Mouse (Mus musculus) heart, postnatal 0 days (tissue): ENCODE results near the gene Qsox1. TPM values are rescaled to one million over a fixed set of nuclear protein-coding genes. Genes with fewer than 3 reads are reported as not detected.

Experiments
- ATAC-seq: fragments of 200-750 bp; cut with Nextera tagmentation; 2 replicates; pipeline ENCODE4 v1.8.0; 2017; ENCODE audit warnings: low read depth, moderate number of reproducible peaks, moderate library complexity; ENCODE audit not compliant: insufficient read depth
- DNase-seq: peaks from one replicate; pipeline ENCODE4 v3.0.0-alpha.2; 2016; ENCODE audit warnings: low spot score
- H3K27ac ChIP-seq: fragments of 300-500 bp; sonication (generic); 2 replicates; pipeline ENCODE4 v1.5.1; 2014; ENCODE audit warnings: low read depth, mild to moderate bottlenecking
- H3K27me3 ChIP-seq: fragments of 300-500 bp; sonication (generic); 2 replicates; pipeline ENCODE4 v1.6.1; 2014; ENCODE audit warnings: low read length, mixed read lengths; ENCODE audit not compliant: control insufficient read depth, insufficient read depth
- H3K36me3 ChIP-seq: fragments of 300-500 bp; sonication (generic); replicated peaks from 2 replicates; pipeline ENCODE4 v1.6.1; 2014; ENCODE audit warnings: low read length, mixed read lengths; ENCODE audit not compliant: control insufficient read depth, insufficient read depth
- H3K4me1 ChIP-seq: fragments of 300-500 bp; sonication (generic); 2 replicates; pipeline ENCODE4 v1.6.1; 2014; ENCODE audit warnings: antibody characterized with exemption; ENCODE audit not compliant: control insufficient read depth, insufficient read depth
- H3K4me2 ChIP-seq: fragments of 300-500 bp; sonication (generic); 2 replicates; pipeline ENCODE4 v1.6.1; 2014; ENCODE audit warnings: low read depth, mild to moderate bottlenecking, low read length, moderate library complexity
- H3K4me3 ChIP-seq: fragments of 300-500 bp; sonication (generic); 2 replicates; pipeline ENCODE4 v1.5.1; 2014; ENCODE audit warnings: low read depth, low read length
- H3K9ac ChIP-seq: fragments of 300-500 bp; sonication (generic); replicated peaks from 2 replicates; pipeline ENCODE4 v1.6.1; 2014; ENCODE audit warnings: low read depth, low read length, mixed read lengths
- H3K9me3 ChIP-seq: fragments of 300-500 bp; sonication (generic); replicated peaks from 2 replicates; pipeline ENCODE4 v1.6.1; 2016; ENCODE audit warnings: low read length; ENCODE audit not compliant: control insufficient read depth
- CTCF ChIP-seq: IDR thresholded peaks from 2 replicates; pipeline ENCODE4 v1.5.1; 2016; ENCODE audit warnings: antibody characterized with exemption, control low read depth, low read depth
- EP300 ChIP-seq: IDR thresholded peaks from 2 replicates; pipeline ENCODE4 v1.6.1; 2016; ENCODE audit warnings: antibody characterized with exemption, low read depth
- WGBS: fragments of 180-500 bp; shearing (Covaris S2); extraction: QIAGEN DNeasy Blood & Tissue Kit; methylation state at CpG from one replicate; pipeline ENCODE4 v1.1.7; 2014; 5-methylcytosine and 5-hydroxymethylcytosine counted together
- polyA plus RNA-seq: library from polyadenylated mRNA; unstranded; fragments of >200 nt; fragmentation: Nextera tagmentation; extraction: Ambion mirVana; gene quantifications from 2 replicates; pipeline ENCODE4 v1.2.1, GENCODE M21; 2015
- total RNA-seq: library from RNA; depleted of rRNA; stranded (reverse); fragments of >200 nt; gene quantifications from 2 replicates; pipeline ENCODE4 v1.2.3, GENCODE M21; 2014; ENCODE audit warnings: low replicate concordance

The Qsox1 gene
- total and polyA plus RNA-seq, 2 experiments from 2014 or later, result 33.2 to 64.8 TPM

- H3K4me3 ChIP-seq, result no peak overlapping the region
- H3K9me3 ChIP-seq, result no peaks in the 10 kb centered on the region
- no peaks in the 10 kb centered on the region for H3K36me3 ChIP-seq
- no peak overlapping the region for H3K27ac ChIP-seq
- no peaks in the 10 kb centered on the region for H3K4me1 ChIP-seq
- no peak overlapping the region for H3K4me2 ChIP-seq
- ATAC-seq, result no peak
- TF ChIP-seq EP300 (no peak), CTCF (no peak)
- no peaks in the 10 kb centered on the region for H3K27me3 ChIP-seq
- 73% methylated on average over 12 of the region's 12 CpGs for WGBS
- H3K9ac ChIP-seq, result no peak overlapping the region
- no peak for DNase-seq
Observed at GRCm38 (mm10) chr1:155759167-155759566, 53.5 kb downstream of the Qsox1 start.

GRCm38 (mm10) chr1:155758711-155759110 lies 54.0 kb downstream of the Qsox1 start:
- Histone ChIP-seq H3K4me1 (no peaks in the 10 kb centered on the region), H3K36me3 (no peaks in the 10 kb centered on the region), H3K27me3 (peaks cover 1% of the 10 kb centered on the region; the same call in 1 of the 2 replicates), H3K27ac (no peak overlapping the region), H3K9ac (no peak overlapping the region), H3K9me3 (no peaks in the 10 kb centered on the region), H3K4me2 (no peak overlapping the region), H3K4me3 (no peak overlapping the region)
- TF ChIP-seq CTCF (no peak), EP300 (no peak)
- ATAC-seq, result no peak
- no peak for DNase-seq
- WGBS, result 78% methylated on average over 4 of the region's 4 CpGs

GRCm38 (mm10) chr1:155757621-155758020 lies 55.1 kb downstream of the Qsox1 start:
- peaks cover 12% of the 10 kb centered on the region for H3K27me3 ChIP-seq
- no peak overlapping the region for H3K9ac ChIP-seq
- no peak overlapping the region for H3K4me3 ChIP-seq
- no peaks in the 10 kb centered on the region for H3K9me3 ChIP-seq
- H3K4me2 ChIP-seq, result no peak overlapping the region
- no peak overlapping the region for H3K27ac ChIP-seq
- TF ChIP-seq EP300 (no peak), CTCF (no peak)
- H3K36me3 ChIP-seq, result no peaks in the 10 kb centered on the region
- DNase-seq, result no peak
- no peaks in the 10 kb centered on the region for H3K4me1 ChIP-seq
- 72% methylated on average over 7 of the region's 7 CpGs for WGBS
- no peak for ATAC-seq

GRCm38 (mm10) chr1:155753411-155753810 lies 59.3 kb downstream of the Qsox1 start:
- TF ChIP-seq CTCF (no peak), EP300 (no peak)
- 61% methylated on average over 9 of the region's 9 CpGs for WGBS
- Histone ChIP-seq H3K9me3 (no peaks in the 10 kb centered on the region), H3K27ac (no peak overlapping the region), H3K9ac (no peak overlapping the region), H3K4me2 (no peak overlapping the region), H3K27me3 (peaks cover 52% of the 10 kb centered on the region), H3K4me1 (no peaks in the 10 kb centered on the region), H3K36me3 (no peaks in the 10 kb centered on the region), H3K4me3 (no peak overlapping the region)
- no peak for ATAC-seq
- DNase-seq, result no peak

- Histone ChIP-seq H3K4me1 (no peaks in the 10 kb centered on the region), H3K9me3 (no peaks in the 10 kb centered on the region), H3K4me2 (no peak within 1 kb of the TSS), H3K27me3 (peaks cover 68% of the 10 kb centered on the region), H3K4me3 (no peak within 1 kb of the TSS), H3K27ac (no peak within 1 kb of the TSS), H3K36me3 (no peaks in the 10 kb centered on the region), H3K9ac (no peak within 1 kb of the TSS)
- ATAC-seq, result no peak
- 60% methylated on average over 6 of the region's 6 CpGs for WGBS
- TF ChIP-seq CTCF (no peak), EP300 (no peak)
- no peak for DNase-seq
Observed at GRCm38 (mm10) chr1:155751484-155752255, 61.0 kb downstream of the Qsox1 start, which contains the start of gene Lhx4. TSS of gene Lhx4 (minus strand) at chr1:155751684.
